Mouse (Mus musculus) lung, adult 10 weeks (tissue): ENCODE data around the gene Cgas. TPM values are rescaled to one million over a fixed set of nuclear protein-coding genes. Genes with fewer than 3 reads are reported as not detected.

Source experiments
- polyA plus RNA-seq: library from polyadenylated mRNA; stranded (reverse); fragments of 350-450 nt; fragmentation: Illumina TruSeq; extraction: RNeasy Lipid Tissue Mini Kit (QIAGEN cat#74804); gene quantifications from one replicate; pipeline ENCODE4 v1.2.3, GENCODE M21; 2014; ENCODE audit warnings: low read depth, low replicate concordance; ENCODE audit not compliant: insufficient read depth

Cgas gene
- polyA plus RNA-seq = 1.2 TPM

DNA sequence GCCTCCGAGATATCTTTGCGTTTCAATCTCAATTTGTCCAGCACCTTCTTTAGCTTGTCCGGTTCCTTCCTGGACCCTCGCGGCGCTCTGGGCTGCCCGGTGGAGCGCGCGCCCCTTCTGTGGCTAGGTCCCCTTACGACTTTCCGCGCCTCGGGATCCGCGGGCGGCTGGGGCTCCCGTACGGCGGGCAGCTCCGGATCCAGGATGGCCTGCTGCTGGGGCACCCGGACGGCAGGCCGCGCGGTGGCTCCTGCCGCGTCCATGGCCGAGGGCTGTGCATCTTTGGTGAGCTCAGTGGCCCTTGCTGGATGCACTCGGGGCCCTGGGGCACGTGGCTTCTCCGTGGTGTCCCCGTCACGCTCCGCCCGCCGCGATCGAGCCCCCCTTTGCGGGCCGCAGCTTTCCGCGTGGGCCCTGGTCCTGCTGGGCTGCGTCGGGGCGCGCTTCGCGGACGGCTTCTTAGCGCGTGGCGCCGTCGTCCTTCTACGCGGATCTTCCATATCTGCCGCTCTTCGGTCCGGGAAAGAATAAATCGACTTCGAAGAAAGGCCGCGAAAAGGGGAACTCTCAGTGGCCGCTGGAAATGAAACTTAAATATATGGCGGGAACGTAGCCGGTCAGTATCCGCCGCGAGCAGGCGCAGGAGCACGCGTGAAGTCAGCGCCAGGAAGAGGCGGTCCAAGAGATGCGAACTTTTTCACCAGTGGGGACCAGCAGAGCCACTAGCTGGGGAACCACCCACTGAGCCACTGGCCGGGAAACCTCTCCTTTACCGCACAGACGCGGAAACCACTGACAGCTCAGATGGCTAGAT, at the start of gene Cgas:
Gene Cgas (minus strand): TSS at position 659 of the 814 bp plus-strand sequence.

DNA sequence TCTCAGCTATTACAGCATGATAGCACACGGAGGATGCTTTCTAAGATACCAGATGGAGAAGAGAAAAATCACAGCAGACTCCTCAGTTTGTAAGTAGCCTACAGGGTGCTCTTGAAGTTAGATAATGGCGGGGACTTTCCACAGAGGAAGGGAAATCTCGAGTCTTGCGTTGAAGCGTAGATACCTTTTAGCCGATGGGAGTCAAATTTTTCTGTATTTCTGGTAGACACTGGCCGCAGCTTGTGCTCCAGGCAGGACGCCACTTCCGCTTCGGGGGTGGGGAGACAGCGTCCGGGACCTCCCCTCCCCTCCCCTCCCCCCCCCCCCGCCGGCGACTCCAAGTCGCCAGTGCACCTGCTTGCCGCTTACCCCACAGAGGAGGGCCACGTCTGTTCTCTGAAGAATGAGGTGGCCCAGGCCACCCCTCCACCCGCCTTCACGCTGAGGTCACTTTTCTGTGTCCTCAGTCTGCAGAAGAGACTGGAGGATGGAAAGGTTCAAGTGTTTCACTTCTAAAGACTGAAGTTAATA, 45.9 kb upstream of the Cgas start, which contains the start of gene Eef1a1:
Gene Eef1a1 (minus strand): TSS at position 262 of the 531 bp plus-strand sequence.

DNA sequence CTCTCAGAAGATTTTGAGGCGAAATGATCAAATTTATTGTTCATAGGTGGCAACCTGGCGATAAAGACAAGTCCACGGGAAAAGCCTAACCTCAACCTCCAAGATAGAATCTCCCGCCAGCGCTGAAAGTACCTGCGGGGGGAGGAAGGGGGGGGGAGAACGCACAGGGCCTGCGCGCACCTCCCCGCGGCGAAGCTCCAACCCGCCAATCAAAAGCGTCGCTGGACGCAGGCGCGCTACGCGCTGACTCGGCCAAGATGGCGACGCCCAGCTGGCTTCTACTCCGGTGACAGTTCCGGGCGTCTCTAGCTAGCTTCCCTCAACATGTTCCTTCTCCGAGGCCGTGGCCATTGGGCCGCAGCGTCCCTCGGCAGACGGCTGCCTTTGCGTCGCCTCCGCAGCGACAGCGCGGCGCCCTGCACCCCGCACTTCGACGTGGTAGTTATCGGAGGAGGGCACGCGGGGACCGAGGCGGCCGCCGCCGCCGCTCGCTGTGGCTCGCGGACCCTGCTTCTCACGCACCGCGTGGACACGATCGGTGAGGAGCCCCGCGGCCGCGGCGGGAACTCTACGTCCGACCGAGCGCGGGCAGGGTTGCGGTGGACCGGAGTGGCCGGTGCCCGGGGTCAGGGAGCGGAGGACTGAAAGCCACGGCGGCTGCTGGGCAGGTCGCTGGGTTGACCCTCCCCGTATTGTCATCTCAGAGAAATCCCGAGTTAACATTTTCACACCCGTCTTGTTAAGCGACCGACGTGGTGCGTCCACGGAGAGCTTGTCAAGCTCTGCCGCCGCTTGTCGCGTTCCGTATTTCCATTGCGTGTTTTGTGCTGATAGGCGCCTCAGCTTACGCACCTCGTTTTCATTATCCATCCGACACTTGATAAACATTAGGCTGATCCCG, 5.2 kb upstream of the Cgas start, which contains the start of the genes Mto1 and Gm17324:
Gene Mto1 (plus strand): TSS at position 236 of the 901 bp plus-strand sequence.
Gene Gm17324 (minus strand): TSS at position 814 of the 901 bp plus-strand sequence.

DNA sequence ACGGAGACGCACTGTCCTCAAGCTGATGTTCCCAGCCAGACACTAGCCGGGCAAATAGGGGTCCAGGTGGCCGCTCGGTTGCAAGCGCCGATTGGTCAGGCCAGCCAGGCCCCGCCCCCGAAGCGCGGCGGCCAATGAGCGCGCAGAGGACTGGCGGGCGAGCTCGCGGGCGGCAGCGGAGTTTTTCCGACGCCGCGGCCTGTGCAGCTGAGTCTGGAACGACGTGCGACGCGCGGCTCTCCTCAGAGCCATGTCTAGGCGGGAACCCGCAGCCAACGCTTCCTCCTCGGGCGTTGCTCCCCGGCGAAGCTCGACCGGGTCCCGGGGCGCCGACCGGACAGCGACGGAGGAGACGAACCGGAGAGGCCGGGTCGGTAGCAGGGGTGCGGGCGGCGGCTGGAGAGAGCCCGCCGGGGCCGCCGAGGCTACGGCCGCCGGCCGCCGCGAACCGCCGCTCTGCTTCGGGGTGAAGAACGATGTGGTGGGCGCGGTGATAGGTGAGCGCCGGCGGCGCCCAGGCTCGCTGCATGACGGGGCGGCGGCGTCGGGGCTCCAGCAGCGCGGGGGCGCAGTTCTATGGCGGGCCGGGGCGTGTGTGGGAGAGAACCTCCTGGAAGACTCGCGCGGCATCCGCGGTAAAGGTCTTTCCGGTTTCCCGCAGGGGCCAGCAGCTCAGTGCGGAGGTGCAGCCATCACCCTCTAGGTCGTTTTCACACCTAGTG, 47.2 kb downstream of the Cgas start, which contains the start of gene Ddx43:
Gene Ddx43 (plus strand): TSS at position 148 of the 722 bp plus-strand sequence.

Other genes with a start within 250 kb of the Cgas start
- gene Gsta1, start 212.6 kb downstream of the Cgas start, polyA plus RNA-seq = 1.2 TPM
- gene Gm3776, start 186.1 kb downstream of the Cgas start, polyA plus RNA-seq = 0.40 TPM
- not detected for gene Gm10639, start 153.3 kb downstream of the Cgas start, polyA plus RNA-seq
- gene Omt2a, start 128.4 kb downstream of the Cgas start, polyA plus RNA-seq = not detected
- not detected for gene Omt2b, start 115.6 kb downstream of the Cgas start, polyA plus RNA-seq
- 10.9 TPM for gene Gsta2, start 87.4 kb downstream of the Cgas start, polyA plus RNA-seq
- gene Dppa5a, start 75.1 kb downstream of the Cgas start, polyA plus RNA-seq = 0.62 TPM
- 1.1 TPM for gene Ooep, start 64.5 kb downstream of the Cgas start, polyA plus RNA-seq
- 0.13 TPM for gene Ddx43, start 47.5 kb downstream of the Cgas start, polyA plus RNA-seq
- gene Mto1, start 5.0 kb upstream of the Cgas start, polyA plus RNA-seq = 6.1 TPM
- gene Gm17324, start 5.5 kb upstream of the Cgas start, polyA plus RNA-seq = not detected
- gene Eef1a1, start 45.9 kb upstream of the Cgas start, polyA plus RNA-seq = 5,877 TPM
- gene Slc17a5, start 144.8 kb upstream of the Cgas start, polyA plus RNA-seq = 6.6 TPM
- gene Cd109, start 172.3 kb upstream of the Cgas start, polyA plus RNA-seq = 0.59 TPM